Mouse (Mus musculus) retina, adult 2 months (tissue): ENCODE measurements around the gene Mrln.

ENCODE experiments used
- DNase-seq: peaks from one replicate; pipeline ENCODE4 v3.0.0-alpha.2; 2012; ENCODE audit warnings: low read depth, low spot score

Mrln gene

DNA sequence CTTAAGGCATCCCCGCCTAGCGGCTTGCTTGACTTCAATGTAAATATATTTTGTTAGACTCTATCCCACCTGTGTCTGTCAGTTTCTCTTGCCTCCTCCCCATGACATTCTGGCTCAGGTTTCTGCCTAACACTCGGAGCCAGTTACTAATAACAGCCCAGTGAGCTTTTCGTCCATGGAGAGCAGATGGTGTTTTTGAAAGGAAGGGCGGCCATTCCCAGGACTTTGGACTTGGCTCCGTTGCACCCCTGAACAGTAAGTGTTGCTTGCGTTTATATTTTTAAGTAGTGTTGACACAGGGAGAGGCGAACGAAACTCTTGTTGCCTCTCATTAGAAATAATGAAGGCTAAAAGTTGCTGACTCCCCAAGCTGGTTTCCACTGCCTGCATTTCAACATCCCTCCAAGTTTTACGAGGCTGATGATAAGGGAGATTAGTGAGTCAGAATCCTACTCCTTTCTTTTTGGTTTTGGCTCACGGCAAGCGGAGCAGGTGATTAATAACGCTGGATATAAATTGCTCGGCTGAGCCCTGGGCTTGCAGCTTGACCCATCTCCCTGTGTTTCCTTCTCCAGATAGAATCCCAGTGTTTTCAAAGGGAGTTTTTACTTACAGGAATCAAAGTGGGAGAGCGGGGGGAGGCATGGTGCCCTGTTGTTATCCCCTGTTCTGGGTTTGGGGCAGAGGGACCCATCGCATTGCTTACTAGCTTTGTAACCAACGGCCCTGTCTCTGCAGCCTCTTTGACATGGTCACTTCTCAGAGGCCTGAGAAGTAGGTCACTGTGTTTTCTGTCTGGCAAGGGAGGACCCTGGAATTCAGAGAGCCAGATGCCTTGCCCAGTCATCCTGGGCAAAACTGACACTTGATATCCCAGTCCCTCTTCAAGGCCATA, at the start of gene Mrln:
Mrln (plus strand) TSS at position 160 of the 895 bp plus-strand sequence.
- no peak for DNase-seq

DNA sequence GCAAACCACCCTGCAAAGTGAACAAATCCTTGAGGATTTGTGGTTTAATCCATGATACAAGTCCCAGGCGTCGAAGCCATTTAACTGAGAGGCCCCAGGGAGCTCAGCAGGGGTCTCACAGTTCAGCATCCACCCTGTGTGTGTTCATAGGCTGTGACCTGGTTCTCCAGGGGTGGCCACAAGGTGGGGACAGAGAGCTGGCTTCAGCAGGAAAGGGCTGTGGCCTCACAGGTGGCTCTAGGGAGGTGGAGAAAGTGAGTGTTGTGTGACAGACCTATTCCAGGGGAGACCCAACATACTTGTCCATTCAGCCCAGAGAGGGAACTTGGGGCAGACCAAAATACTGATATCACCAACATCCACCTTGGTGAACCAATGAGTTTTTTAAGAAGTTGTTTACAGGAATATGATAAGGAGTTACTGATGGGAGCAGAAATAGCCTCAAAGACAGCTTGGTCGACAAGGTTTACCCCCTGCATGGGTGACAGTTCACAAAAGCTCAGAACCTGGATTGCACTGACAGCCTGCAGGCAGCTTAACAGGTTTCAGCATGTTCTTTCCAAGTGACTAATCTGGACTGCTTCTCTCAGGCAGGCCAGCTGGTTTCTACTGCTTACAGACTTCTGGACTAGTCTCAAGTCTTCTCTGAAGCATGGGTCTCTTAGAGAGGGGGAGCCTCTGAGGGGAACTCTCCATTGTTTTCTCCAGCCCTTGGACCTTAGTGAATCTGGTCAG, 47.9 kb upstream of the Mrln start:
- DNase-seq, result no peak

GRCm38 (mm10) chr10:70159651-70160320, 44.7 kb upstream of the Mrln start:
- no peak for DNase-seq

GRCm38 (mm10) chr10:70160811-70161210, 43.7 kb upstream of the Mrln start:
- DNase-seq, result no peak

- DNase-seq, result no peak
These were observed 43.0 kb upstream of the Mrln start for GRCm38 (mm10) chr10:70161504-70161903.

GRCm38 (mm10) chr10:70163681-70164080, 40.8 kb upstream of the Mrln start:
- no peak for DNase-seq

- no peak for DNase-seq
These were observed 38.6 kb upstream of the Mrln start for GRCm38 (mm10) chr10:70165877-70166276.

GRCm38 (mm10) chr10:70166427-70166826, 38.0 kb upstream of the Mrln start:
- no peak for DNase-seq

- no peak for DNase-seq
These were observed 36.8 kb upstream of the Mrln start for GRCm38 (mm10) chr10:70167625-70168024.

DNA sequence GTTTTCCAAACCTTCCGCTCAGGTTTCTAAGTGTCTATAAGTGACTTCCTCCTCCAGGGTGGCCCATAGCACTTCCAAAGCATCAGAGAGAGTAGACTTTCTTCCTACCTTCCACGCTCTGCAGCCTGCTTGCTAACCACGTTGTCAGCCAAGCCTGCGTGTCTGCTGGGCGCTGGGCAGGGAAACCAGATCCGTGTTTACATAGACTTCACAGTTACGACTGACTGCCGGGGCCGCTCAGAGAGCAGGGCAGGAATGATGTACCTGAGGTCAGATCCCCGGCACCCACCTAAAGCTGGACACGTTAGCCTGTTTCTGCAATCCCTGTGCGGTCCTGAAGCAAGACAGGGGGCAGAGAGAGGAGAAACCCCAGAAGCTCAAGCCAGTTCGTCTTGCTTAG, 36.1 kb upstream of the Mrln start:
- DNase-seq, result no peak

DNA sequence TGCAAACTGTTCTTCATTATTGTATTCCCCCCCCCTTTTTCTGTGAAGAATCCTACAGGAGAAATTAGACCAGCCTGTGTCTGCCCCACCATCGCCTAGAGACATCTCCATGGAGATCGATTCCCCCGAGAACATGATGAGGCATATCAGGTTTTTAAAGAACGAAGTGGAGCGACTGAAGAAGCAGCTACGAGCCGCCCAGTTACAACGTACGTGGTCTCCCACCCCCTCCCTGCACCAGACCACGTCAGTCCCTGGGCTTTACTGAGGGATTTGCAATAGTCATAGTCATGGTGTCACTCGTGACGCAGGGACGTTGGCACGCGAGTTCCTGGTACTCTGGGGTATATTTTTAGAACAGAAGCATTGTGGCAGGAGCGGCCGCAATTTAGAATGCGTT, 35.4 kb upstream of the Mrln start:
- DNase-seq, result no peak

DNA sequence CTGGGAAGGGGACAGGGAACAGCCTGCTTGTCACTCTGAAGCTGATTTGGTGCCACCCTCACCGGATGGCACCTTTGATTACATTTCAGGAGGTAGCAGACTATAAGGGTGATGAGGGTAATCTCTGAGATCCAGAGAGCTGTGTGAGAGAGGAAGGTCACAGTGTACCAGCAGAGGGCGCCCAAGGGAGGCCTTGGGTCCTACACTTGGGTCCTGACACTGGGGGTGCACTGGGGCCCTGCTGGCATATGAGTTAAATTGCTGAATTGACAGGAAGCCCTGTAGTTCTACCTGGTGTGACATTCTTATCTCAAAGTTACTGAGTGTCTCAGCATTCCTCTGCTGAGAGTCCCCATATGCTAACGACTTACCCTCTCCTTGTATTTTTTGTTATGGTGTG, 31.1 kb upstream of the Mrln start:
- DNase-seq, result no peak

GRCm38 (mm10) chr10:70174494-70175190, 29.8 kb upstream of the Mrln start:
- DNase-seq, result no peak

DNA sequence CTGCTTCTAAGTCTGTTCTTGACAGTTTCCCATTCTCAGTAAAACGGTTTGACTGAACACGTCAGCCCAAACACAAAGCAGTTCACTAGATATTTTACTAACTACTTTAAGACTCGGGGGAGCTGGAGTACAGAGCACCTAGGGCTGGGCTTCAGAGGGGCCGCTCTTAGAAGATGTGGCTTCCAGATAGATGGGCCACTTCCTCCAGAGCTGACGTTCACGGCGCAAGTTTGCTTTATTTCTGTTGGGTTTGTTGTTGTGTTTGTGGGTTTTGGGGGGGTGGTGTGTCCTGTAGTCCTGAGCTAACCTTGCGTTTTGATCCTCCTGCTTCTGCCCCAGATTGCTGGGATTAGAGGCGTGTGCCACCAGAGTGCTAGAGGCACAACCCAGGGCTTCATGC, 23.7 kb upstream of the Mrln start:
- DNase-seq, result no peak

DNA sequence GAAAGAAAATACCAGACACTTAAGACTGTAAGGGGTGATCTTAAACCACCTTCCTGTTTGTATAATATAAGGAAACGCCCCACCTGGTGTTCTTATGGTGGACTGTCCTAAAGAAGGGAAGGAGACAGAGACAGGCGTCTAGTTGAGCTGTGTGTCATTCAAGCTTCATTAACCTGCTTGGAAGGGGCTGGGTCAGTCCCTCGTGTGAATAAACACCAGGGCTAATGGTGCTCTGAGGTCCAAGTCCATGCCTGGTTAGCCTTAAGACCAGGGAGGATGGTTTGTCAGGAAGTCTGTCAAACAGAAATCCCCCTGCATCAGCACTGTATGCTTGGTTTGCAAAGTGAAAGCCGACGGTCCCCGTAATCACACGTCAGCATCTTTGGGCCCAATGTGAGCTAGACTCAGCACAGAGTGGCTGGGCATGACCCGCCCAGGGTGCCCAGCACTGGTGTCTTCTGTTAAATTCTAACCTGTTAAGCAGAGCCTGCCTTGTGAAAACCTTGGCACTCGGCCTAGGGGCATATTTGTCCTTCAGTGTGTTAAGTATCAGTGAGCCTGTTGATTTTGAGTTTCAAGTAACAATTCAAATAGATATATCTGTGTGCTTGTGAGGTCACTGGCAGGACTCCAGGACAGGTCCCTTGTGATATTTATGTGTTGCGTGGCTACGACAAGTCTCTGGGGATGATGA, 23.0 kb upstream of the Mrln start:
- DNase-seq, result no peak

GRCm38 (mm10) chr10:70183210-70184080, 21.0 kb upstream of the Mrln start:
- DNase-seq, result no peak

GRCm38 (mm10) chr10:70186136-70186535, 18.3 kb upstream of the Mrln start:
- DNase-seq, result no peak

- DNase-seq, result no peak
These were observed 17.9 kb upstream of the Mrln start for GRCm38 (mm10) chr10:70186586-70186985.

DNA sequence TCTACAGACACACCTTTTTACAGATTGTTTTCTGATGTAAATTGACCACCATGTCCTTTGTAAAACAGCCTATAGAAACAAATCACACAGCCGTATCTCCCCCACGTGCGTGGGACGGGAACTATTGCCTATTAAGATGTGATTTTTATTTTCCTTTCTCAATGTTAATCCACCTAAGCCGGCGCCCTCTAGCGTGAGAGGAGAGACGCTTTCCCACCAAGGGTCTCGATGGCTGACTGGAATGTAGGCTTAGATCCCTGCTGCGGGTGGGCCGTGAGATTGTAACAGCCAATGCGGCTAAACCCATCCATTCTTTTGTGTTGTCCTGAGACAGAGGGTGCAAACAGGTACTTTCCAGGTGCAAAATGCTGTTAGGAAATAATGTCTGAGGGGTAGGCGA, 14.6 kb upstream of the Mrln start:
- DNase-seq, result no peak

DNA sequence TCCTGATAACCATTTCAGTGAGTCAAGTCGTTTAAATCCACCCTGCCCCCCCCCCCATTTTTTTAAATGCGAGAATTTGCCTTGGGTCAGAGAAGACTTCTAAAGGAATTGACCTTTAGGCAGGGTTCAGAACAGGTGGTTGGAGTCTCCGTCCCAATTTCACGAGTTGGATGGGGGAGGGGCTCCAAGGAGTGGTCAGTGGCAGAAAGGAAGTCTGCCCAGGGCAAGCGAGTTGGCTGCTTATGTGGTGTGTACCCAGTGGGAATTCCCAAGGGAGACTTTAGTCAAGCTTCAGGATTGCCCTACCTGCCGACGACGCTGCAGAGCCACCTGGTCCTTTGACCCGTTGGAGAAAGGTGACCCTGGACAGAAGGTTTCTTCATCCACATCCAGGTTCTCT, 10.2 kb upstream of the Mrln start:
- no peak for DNase-seq
